Mouse (Mus musculus) right cerebral cortex, postnatal 4 days (tissue): ENCODE data around the gene Sox5.
"Not testable (repeated sequence)": the region's sequence is repeated elsewhere in the genome, so short reads cannot be mapped to it uniquely, and the experiment has no call there.

Experiments used
- DNase-seq: peaks from one replicate; pipeline ENCODE4 v3.0.0-alpha.2; 2022

Sox5 gene

DNA sequence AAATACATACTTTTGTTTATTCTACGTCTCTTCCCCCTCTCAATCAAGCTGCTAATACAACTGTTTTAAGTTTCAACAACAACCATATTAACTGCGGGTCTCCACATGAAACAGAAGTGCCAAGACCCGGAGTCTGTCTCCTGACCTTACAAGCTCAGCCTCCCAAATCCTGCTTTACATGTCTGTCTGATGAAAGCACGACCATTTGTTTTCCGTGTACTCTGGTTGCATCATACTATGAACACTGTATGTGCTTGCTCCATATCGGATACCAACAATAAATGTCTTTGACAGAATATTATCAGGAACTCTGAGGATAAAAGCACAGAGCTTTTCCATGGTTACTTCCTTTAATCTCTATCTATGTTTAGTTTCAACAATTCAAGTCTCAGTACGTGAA is 516.8 kb downstream of the Sox5 start:
- no peak for DNase-seq

DNA sequence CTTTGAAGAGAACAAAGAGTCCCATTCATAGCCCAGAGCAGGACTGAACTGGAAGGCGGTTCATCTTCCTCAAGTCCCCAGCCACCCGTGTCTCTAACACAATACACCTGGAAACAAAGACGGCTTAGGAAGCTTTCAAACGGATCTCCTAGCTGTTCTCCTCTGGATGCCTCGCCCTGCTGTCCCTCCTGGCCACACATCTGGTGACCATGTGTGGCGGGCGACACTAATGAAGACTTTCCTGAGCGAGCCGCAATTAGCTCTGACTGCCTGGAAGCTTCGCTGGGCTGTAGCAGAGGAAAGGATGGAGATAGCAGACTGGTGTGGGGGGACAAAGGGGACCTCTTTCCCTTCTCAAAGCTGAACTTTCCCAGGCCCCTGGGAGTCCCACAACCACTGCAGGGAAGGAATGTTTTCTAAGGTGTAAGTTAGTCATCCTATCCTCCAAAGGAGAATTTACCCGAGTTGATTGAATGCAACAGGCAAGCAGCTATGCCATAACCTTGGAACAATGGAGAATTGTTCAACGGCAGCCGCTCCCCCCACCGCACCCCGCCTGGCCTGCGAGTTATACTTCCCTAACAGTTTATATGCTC is 517.4 kb downstream of the Sox5 start:
- DNase-seq = no peak

DNA sequence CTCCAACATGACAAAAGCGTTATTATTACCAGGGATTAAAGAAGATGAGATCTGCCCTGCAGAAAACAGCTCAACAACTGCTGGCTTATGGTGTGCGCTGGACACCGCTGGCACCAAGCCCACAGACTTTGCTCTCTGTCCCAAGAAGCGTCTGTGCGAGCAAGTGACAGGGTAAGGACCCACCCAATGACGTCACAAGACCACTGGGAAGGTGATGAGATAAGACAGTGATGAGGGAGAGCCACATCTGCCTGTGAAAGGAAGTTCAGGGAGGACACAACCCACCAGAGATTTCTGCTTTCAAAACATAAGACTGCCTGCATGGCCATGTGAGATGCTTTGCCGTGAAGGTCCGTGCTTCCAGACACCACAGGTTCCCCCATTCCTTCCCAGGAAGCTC is 525.3 kb downstream of the Sox5 start:
- no peak for DNase-seq

DNA sequence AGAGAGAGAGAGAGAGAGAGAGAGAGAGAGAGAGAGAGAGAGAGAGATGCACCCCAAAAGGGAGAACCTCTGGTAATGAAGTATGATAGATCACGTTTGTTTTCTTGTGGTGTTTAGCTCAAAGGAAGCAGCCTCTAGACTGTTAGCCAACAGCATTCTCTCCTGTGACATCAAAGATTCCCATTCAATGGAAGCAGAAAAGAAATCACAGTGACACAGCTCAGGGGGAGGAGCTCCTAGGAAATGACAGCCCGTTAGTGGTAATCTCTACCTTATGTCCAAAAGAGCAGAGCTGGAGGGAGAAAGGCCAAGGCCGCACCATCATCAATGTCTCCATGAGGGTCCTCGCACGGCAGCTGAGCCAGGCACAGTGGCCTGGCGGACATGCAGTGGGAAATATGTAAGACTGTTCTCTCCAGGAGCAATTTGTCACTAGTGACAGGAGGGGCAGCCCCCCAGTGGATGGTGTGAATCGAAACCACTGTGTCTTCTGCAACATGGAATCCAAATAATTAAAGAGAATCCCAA is 529.5 kb downstream of the Sox5 start:
- DNase-seq = no peak

DNA sequence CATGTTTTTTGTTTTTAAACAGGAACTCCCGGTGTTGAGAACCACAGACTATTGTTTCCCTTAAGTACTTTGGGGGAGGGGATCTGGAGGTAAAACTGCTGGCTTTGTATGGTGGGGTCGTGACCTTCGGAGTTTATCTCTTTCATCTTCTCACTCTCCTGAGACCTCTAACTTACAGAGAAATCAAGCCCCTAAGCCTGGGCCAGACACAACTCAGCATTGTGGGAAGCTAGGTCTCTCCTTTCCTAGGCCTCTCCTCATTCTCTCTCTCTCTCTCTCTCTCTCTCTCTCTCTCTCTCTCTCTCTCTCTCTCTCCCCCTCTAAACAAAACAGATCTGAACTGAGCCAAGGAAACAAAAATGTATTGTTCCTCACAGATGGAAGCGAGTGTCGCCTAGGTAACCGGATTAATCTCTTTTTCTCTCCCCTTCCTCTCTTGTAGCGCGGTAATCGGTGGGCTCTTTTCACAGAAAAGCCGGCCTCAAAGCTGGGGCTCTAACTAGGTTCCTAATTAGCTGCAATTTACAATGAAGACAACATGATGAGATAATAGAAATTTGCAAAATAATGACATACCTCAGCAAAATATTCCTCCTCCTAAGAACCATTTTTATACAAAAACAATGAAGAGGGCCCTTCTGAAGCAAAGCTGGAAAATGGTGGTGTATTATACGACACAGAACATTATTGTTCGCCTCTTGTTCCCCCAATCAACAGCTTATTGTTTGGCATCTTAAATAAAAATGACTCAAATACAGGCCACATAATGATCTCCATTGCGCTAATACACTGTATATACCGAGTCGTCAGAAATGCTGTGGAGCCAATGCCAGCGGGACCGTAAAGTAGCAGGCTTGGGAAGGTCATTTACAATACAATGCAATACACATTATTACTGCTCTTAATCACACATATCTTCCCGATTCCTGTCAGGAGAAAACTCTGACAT is 530.3 kb downstream of the Sox5 start:
- DNase-seq = no peak

DNA sequence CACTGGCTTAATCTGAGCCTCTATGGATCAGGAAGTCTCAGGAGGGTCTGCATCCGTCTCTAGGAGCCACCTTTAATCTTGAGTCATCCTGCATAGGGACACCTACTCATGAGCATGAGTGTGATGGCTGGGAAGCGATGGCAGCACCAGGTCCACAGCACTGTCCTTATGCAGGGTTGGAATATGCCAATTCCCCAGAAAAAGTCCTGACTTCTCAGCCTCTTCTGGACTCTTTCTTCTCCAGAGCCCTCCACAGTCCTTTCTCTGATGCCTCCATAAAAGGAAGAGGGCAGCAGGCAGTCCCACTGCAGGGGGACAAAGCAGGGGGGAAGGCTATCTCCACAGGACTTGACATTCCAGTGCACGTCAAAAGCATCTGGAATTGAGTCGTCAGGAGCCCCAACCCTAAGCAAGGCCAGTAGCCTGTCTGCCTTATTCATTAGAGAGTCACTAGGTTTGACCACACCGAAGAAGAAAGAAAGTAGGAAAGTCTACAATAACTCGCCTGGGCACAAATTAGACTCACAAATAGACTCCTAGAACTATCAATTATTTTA is 531.1 kb downstream of the Sox5 start:
- no peak for DNase-seq

DNA sequence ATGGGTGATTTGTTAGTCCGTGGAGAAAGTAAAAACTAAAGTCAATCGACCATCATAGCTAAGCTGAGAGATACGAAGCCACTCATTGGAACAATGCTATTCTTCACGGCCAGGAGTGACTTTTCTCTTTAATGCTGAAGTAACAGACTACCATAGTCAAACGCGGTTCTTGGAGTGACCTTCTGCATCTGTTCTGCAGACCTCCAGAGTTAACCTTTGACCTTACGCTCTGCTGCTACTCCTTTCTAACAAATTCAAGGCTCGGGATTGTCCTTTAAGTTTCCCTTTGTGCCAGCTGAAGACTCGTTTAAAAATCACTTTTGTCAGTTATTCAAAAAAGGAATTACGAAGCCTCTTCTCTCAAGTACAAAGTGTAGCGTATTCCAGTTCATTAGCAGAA is 545.2 kb downstream of the Sox5 start:
- DNase-seq = no peak

DNA sequence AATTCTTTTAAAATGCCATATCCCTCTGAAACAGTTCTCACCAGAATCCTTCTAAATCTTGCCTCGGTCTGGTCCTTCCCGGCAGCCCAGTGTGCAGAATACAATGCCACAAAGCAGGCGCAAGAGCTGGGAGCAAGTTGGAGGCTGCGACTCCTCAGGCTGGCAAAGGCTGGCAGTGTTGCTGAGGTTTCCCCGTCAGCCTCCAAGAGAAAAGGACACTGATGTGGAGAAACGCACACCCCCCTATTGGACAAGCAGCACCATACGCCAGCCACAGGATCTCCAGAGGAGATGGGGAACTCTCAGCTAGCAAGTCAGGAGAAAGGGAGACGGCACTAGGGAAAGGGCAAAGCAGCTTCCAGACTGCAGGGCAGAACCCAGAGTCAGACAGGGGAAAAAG is 577.8 kb downstream of the Sox5 start:
- DNase-seq = peak; percentile 46

DNA sequence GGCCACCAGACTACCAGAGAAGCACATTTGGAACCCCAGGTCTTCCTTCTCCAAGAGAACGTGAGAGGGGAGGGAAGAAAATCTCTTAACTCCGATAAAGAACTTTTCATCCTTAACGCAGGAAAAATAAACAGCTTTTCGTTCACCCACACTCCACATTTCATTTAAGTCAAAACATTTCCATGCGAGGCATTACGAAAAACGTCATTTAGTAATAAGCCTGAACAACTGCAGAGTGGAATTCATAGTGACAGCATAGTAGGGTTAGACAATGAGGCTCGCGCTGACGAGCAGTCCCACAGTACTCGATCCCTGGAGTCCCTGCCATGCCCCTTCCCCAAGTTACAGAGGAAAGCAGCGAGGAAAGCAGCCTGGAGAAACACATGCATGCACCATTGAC is 578.8 kb downstream of the Sox5 start:
- DNase-seq = peak; percentile 15

DNA sequence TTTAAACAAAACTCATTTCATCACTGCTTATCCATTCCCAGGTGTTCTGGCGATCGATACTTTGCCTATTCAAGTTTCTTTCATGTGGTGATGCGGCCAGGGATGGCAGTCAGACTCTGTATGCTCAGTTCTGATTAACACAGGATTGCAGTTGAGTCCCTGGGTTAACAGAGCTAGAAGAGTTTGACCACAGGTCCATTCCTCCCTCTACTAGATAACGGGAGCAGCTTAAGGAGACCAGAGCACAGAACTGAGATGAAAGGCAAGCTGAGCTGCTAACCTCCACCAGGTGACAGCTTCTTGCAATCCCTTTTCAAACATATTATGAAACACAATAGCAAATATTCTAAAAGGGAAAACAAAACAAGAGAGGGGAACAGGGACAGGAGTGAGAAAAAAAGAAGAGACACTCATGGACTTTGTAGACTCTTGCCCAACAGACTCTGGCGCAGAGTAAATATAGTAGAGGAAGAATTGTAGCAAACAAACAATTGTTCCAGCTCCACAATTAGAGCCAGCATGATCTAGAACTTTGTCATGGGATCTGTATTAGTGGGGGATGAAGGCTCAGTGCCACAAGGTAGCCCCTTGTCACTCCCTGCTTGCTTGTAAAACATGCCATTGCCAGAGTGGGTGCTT is 580.3 kb downstream of the Sox5 start:
- DNase-seq = no peak

DNA sequence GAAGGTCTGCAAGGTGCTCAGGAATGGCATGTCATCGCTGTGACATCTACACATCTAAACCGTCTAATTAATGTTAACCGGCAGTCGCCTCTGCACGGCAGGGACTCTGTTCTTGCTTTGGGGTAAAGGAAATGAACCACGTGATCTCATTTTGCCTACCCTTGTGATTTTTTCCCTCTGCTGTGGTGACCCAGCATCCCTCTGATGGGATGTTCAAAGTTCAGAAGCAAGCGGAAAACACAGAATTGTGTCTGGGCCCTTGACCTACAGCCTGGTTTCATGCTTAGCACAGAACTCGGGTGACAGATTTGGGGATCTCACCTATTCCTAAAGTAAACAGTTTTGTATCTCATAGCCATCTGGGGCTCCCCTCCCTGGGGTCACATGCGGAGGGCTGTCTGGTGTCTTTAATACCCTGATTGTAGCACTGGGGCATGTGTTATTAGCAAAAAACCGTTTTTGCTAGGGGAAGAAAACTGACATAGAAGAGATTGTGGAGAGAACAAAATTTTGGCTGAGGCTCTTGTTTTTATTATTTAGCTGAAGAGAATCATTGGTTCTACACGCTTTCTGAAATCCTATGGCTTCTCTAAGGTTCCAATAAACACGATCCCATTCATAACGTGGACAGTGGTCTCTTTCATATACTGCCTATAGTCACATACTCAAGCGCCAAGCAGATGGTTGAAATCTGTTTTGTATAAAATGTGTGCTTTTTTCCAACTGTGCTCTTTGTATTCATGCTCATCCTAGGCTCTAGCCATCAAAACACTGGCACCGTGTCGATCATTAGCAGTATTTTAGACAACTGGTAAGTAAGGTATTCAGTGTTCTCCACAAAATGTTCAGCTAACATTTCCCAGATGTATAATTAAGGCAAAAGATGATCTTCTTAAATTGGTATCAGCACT is 584.3 kb downstream of the Sox5 start:
- DNase-seq = no peak

DNA sequence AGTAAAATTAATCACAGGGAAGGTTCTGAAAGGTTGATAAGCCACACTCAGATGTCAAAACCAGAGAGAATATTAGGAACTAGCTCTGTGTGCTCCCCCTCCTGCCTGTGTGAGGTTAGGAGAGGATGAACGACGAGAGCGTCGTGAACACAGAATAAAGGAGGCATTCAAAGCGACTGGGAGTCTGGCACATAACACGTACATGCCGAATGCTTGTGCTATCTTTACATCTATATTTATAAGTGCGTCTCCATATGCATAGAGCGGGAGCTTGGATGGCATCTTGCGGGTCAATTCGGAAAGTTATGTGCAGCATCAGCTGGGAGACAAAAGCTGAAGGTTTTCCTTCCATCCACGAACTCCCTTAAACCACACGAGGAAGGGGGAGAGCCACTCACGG is 585.8 kb downstream of the Sox5 start:
- DNase-seq = peak; percentile 6

DNA sequence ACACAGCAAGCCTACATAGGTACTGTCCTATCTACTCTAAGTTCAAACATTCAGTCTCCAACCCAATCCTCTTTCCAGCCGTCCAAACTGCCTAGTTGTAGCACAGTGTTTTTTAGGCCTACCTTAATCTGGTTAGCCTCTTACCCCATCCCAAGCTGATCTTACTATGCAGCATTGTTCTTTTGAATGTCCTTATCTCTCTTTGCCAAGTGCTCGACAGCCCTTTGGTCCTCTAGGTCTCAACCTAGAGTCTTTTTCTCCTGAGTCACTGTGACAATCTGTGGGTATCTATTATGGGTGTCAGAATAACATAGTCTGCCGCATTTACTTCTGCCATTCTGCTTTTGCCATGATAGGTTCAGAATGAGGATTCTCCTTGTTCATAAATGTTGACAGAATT is 598.7 kb downstream of the Sox5 start:
- no peak for DNase-seq

DNA sequence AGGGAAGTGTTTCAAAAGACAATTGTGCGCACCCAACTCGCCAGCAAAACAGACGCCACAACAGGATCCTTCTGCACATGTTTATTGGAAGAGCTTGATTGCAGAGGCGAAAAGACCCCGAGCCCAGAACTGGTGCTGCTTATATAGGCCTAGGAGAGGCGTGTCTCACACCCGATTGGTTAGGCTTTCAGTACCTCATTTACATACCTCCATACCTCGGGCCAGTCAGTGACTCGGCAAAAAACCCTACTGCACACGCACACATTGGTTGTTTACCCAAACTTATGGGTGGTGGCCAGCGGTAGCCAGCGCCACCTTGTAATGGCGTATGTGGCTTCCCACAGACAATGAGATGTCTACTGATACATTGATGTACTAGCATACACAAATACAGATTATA is 599.3 kb downstream of the Sox5 start:
- DNase-seq = not testable (repeated sequence)

DNA sequence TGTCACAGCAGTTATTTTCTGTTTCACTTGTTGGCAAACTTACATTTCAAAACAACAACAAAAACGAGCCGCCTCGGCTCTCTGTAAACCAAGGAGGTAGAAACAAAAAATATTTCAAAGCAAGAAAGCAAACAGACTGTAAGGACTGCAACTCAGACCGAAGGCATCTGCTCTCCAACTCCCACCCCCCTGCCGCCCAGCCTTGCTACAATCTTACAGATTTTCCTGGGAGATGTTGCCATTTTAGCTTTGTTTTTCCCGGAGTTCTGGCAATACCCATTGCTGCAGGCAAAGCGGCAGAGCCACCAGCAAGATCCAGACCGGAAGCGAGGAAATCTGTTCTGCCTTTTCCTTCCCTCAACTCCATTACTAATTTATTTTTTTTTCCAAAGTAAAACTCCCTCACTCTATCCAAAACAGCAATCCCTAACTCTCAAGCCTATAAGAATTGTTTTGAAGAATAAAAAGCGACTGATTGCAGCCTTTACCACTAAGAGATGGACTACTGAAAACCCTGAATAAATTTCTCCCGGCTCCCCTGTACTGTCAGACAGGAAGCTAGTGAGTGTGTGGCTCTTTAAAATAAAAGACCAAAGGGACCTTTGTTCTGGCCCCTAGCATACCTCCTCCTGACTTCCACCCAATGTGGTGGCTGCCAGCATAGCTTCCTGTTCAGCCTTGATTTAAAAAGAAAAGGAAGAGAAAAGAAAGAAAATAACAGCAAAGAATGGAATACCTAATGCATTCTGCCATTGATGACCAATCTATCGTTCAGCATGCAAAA is 600.5 kb downstream of the Sox5 start:
- peak; percentile 44 for DNase-seq

DNA sequence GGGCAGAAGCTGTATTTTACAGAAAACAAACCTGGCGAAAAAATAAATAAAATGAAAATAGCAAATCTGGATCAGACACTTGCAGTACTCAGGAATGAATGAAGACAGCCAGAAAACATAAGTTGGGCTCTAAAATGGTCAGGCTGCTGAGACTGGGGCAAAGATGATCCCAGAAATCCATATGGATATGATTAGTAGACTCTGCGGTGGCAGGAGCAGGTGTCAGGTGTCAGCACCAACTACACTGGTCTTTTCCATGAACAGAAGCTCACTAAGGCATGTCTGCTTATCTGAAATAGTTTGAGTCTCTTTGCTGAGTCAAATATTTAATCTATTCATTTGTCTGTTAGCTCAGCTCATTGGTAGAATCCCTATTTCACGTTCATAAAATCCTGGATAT is 602.7 kb downstream of the Sox5 start:
- no peak for DNase-seq

DNA sequence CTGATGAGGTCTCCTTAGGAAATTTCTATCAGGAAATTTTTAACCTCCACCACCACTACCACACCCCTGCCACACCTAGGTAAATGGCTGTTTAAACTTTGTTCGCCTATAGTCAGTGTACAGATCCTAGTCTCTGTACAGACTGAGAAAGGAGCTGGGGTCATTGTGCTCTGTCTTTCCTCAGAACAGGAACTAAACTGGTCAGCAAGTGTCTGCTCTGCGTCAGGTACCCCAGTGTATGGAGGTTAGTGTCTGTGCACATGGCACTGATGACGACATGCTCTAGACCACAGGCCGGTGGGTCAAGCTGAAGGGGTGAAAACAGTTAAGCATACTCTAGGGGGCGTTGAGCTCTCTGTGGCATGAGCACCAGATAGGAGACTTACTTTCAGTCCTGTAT is 605.1 kb downstream of the Sox5 start:
- DNase-seq = no peak

DNA sequence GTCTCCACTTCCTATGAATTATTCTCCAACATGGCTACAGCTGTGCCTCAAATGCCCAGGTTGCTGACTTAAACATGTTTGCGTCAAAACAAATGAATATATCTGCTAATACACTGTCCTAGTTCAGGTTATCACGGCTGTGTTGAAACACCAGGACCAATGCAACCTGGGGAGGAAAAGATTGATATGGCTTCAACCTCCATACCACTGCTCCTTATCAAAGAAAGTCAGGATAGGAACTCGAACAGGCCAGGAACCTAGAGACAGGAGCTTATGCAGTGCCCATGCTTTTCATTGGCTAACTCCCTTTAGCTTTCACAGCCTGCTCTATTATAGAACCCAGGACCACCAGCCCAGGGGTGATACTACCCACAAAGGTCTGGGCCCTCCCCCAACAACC is 606.2 kb downstream of the Sox5 start:
- DNase-seq = no peak

DNA sequence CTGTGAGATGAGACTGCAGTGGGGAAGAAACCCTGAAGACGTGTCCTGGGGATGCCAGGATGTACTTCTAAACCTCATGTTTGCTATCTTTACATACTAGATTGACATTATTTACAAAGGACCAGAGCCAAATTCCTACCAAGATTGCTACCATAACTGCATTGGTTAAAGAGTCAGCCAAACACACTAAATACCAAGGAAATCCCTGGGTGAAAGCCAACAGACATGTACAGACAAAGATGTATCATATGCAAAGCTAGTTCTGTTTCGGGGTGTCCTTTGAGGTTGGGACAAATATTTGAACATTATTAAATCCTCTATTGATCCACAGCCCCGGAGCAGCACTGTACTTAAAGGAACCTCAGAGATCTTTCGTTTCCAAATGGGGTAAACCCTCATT is 611.2 kb downstream of the Sox5 start:
- no peak for DNase-seq

DNA sequence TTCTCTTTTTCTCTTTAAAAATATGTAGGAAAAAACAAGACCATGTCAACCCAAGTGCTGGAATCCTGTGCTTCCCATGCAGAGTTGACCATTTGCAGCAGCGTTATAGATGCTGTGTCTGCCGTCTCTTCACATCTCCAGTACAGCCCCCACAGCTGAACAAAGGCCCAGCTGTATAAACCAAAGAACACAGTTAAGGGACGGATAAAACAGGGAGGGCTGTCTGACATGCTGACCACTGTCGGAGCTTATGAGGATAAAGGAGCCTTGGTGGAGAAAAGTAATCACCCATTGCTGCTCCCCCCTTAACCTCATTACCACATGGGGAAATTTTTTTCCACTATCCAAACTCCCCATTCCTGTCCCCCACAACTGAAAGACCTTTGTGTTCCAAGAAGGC is 612.0 kb downstream of the Sox5 start:
- DNase-seq = no peak

DNA sequence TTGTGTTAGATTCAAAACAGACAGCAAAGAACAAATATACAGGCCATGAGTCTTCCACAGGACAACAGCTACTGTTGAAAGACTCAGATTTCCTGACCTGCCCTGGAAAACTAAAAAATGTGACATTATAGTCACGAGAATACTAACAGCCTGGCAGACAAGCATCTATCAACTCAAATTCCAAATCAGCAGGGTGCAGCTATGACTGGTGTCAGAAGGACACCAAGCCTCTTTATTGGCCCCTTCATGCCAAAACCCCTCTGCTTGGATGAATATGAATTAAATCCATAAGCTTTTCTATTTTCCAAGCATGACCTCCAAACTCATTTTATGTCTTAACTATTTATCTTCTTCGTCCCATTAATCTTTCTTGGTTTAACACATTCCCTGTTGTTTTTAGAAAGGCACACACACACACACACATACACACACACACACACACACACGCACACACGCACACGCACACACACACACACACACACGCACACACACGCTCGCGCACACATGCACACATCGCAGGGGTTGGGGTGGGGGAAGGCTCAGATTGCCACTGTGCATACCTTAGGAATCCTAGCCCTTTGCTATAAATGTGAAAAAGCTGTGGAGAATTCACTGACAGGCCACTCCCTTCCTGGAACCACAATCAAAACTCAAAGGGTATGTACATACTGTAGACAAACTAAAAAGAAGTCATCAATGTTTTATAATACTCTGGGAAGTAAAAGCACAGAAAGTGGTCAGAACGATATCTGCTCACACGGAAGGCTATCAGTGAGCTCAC is 612.9 kb downstream of the Sox5 start:
- DNase-seq = no peak
